ENCODE assay signal across 10 mouse cellular contexts in the genomic region with DNA sequence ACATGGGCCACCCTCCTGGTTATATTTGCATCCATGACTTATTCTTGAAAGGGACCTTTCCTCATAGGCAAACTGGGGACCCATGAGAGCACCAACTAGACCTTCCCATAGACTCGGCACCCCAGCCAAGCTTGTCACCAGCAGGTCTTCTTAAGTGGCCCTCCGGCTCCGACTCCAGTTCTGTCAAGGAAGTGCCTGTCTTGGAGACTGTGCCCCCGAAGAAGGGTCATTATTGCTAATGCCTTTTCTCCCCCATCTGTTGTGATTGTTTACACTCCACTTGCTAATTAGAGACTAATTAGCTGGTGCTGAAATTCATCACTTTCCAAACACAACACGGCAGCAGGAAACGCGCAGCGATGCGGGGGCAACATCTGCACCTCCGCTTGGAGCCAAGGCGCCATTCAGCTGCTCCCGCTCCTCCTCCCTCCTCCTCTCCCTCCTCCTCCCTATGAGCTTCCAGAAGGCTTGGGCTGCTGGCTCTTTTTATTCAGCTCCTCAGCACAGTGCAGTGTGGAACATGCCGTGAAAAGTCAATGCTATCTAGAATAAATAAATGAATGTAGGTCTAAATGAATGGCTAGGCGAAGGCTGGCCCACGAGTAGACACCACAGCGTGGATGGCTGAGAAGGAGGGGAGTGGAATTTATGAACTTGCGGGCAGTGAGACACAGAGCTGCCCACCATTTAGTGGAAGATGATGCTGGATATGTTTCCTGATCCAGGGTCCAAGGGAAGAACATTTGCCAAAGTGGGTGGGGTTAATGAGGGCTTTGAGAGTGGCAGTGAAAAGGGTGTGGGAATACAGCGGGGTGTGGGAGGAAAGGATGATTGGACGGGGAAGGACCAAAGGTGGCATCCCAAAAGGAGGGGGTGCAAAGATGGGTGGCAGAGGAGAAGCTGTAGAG.
A peak's percentile ranks its signal among the peaks of the same experiment; 100 is the strongest.
DNase-seq lines count a peak whose midpoint lies in the region; ATAC-seq lines count a peak whose summit lies in the region.
"Had no signal": no experiment of that assay in that cellular context is flagged by ENCODE, and none has a peak within 500 bp of the region (broad histone marks: within the 10 kb centered on the region; RNA-seq: fewer than 3 reads in every experiment).

No protein-coding gene starts in this region.

- ATAC-seq in cerebellum, adult (ENCODE audit: insufficient number of reproducible peaks, low FRiP score, low TSS enrichment): no peak
- ATAC-seq in forebrain, embryonic 12.5 days (ENCODE audit: low FRiP score): peak; percentile 80; the same call in 1 of the 2 replicates
- no peak for ATAC-seq in midbrain, embryonic 13.5 days

- no peak overlapping the region for H3K9ac ChIP-seq in forebrain, embryonic 12.5 days
- no peak overlapping the region for H3K9ac ChIP-seq in midbrain, embryonic 13.5 days (replicated peaks)
- H3K9ac ChIP-seq: liver, embryonic 13.5 days had no signal

- peak; percentile 42 to 50 for DNase-seq in cerebellum, postnatal 14 days
- DNase-seq in layer of hippocampus, adult 18-20 months (ENCODE audit: low spot score in 2 of 2): peak; percentile 68 to 71
- no peak for DNase-seq in gastrocnemius, postnatal 10 days
- no peak for DNase-seq in embryo, embryonic 9.5 days (ENCODE audit: extremely low spot score)
- no peak for DNase-seq in cerebellum, adult 8-10 months
- DNase-seq: liver, embryonic 13.5 days had no signal

- H3K36me3 ChIP-seq in forebrain, embryonic 12.5 days (replicated peaks): no peaks in the 10 kb centered on the region
- H3K36me3 ChIP-seq in midbrain, embryonic 13.5 days: no peaks in the 10 kb centered on the region
- H3K36me3 ChIP-seq: liver, embryonic 13.5 days had no signal

- H3K4me1 ChIP-seq in forebrain, embryonic 12.5 days: peaks cover 34% of the 10 kb centered on the region
- peaks cover 39% of the 10 kb centered on the region for H3K4me1 ChIP-seq in midbrain, embryonic 13.5 days (replicated peaks)
- H3K4me1 ChIP-seq: liver, embryonic 13.5 days had no signal

- H3K27ac ChIP-seq in forebrain, embryonic 12.5 days: no peak overlapping the region
- H3K27ac ChIP-seq in midbrain, embryonic 13.5 days: peak overlapping the region; percentile 35; the same call in 1 of the 2 replicates
- H3K27ac ChIP-seq: liver, embryonic 13.5 days had no signal

- H3K9me3 ChIP-seq in forebrain, embryonic 12.5 days: peaks cover 14% of the 10 kb centered on the region
- peaks cover 22% of the 10 kb centered on the region for H3K9me3 ChIP-seq in midbrain, embryonic 13.5 days

- H3K4me3 ChIP-seq in forebrain, embryonic 12.5 days (replicated peaks): no peak overlapping the region
- H3K4me3 ChIP-seq in midbrain, embryonic 13.5 days (replicated peaks): no peak overlapping the region
- H3K4me3 ChIP-seq: liver, embryonic 13.5 days; myocyte had no signal

- H3K27me3 ChIP-seq in forebrain, embryonic 12.5 days: 0 out of 2 replicates have a peak, but pooled peaks cover 3% of the 10 kb centered on the region
- no peaks in the 10 kb centered on the region for H3K27me3 ChIP-seq in midbrain, embryonic 13.5 days
- H3K27me3 ChIP-seq: liver, embryonic 13.5 days had no signal

- WGBS in forebrain, embryonic 12.5 days: 65% methylated on average over 19 of the region's 19 CpGs
- 82% methylated on average over 19 of the region's 19 CpGs for WGBS in midbrain, embryonic 13.5 days

- H3K4me2 ChIP-seq in forebrain, embryonic 12.5 days: no peak overlapping the region
- no peak overlapping the region for H3K4me2 ChIP-seq in midbrain, embryonic 13.5 days (replicated peaks)
- H3K4me2 ChIP-seq: liver, embryonic 13.5 days had no signal

Comparison
In these comparisons a context has a peak if more than half of its experiments do, and no peak if none do; other contexts are left out.
1. DNase-seq: peak in cerebellum, postnatal 14 days (2 of 2) and layer of hippocampus, adult 18-20 months (2 of 2); none in gastrocnemius, postnatal 10 days (single experiment), embryo, embryonic 9.5 days (single experiment) and cerebellum, adult 8-10 months (single experiment).